Mouse (Mus musculus) spleen, postnatal 36 days (tissue): ENCODE data around the gene Olfr96.
A peak's percentile ranks its signal among the peaks of the same experiment; 100 is the strongest.

Experiments used
- DNase-seq, 2 experiments: peaks; one replicate each; pipeline ENCODE4 v3.0.0; 2022; ENCODE audit warnings: low spot score in 2 of 2, mixed read lengths in 1 of 2

Gene Olfr96

DNA sequence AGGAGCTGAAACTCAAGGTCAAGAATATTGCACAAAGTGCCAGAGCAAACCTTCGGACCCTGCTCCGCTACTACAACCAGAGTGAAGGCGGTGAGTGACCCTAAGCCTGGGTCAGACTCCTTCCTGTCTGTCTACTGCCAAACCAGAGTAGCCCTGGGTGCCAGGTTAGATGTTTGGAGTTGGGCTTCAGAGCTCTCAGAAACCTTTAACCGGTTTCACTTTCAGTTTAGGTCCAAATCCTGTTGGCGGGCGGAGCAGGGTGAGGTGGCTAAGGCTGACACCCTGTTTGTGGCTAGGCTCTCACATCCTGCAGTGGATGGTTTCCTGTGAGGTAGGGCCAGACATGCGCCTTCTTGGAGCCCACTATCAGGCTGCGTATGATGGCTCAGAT lies 50.8 kb downstream of the Olfr96 start:
- peak; percentile 74 to 79 for DNase-seq

DNA sequence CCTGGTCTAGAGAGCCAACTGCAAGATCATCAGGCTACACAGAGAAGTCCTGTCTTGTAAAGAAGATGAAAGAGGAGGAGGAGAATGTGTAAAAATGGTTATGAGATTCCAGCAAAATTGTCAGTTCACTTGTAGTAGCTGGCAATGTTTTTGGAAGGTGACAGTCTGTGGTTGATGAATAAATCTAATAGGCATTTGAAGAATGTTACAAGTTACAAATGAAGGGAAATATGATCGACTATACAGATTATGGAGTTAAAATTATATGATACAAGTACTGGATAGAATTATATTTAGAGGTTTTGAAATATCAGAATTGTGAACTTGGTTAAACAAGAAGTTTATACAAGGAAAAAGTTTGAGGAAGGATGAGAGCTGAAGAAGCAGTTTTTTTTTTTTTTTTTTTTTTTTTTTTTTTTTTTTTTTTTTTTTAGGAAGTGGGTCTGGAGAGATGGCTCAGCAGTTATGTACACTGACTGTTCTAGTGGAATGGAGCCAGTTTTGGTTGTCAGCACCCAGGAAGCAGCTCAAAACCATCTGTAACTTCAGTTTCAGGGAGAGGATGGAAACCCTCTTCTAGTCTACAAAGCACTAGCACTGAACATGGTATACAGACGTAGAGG lies 55.8 kb downstream of the Olfr96 start:
- no peak for DNase-seq
